Mouse (Mus musculus): ENCODE results near the gene Pttg1ip.

The Pttg1ip gene

GRCm38 (mm10) chr10:77608589-77608988 is 27.1 kb downstream of the Pttg1ip start:
- DNase-seq, result no peak

- peak; percentile 54 to 60 for DNase-seq
These were observed 28.9 kb downstream of the Pttg1ip start for GRCm38 (mm10) chr10:77610221-77610961.

GRCm38 (mm10) chr10:77613409-77613808 is 31.9 kb downstream of the Pttg1ip start:
- DNase-seq, result peak in 1 of 2 experiments; percentile 38

- no peak for DNase-seq
These were observed 34.1 kb downstream of the Pttg1ip start for GRCm38 (mm10) chr10:77615647-77616046.

- no peak for DNase-seq
These were observed 34.6 kb downstream of the Pttg1ip start for GRCm38 (mm10) chr10:77616166-77616565.

- DNase-seq, result no peak
These were observed 35.4 kb downstream of the Pttg1ip start for GRCm38 (mm10) chr10:77616926-77617325.

GRCm38 (mm10) chr10:77621546-77621945 is 40.0 kb downstream of the Pttg1ip start:
- DNase-seq, result no peak

- DNase-seq, result peak; percentile 88 to 97
These were observed 40.8 kb downstream of the Pttg1ip start, which contains the start of gene Ube2g2 for GRCm38 (mm10) chr10:77622055-77622988. TSS of gene Ube2g2 (plus strand) at chr10:77622275.

GRCm38 (mm10) chr10:77623069-77623492 is 41.6 kb downstream of the Pttg1ip start:
- DNase-seq, result peak; percentile 61 to 72

GRCm38 (mm10) chr10:77623639-77624400 is 42.3 kb downstream of the Pttg1ip start:
- DNase-seq, result no peak

- DNase-seq, result peak in 1 of 2 experiments; percentile 31
These were observed 43.1 kb downstream of the Pttg1ip start for GRCm38 (mm10) chr10:77624570-77624995.

- no peak for DNase-seq
These were observed 44.5 kb downstream of the Pttg1ip start for GRCm38 (mm10) chr10:77626036-77626435.

- DNase-seq, result peak in 1 of 2 experiments; percentile 34
These were observed 45.1 kb downstream of the Pttg1ip start for GRCm38 (mm10) chr10:77626591-77626990.

- DNase-seq, result peak; percentile 84 to 88
These were observed 46.0 kb downstream of the Pttg1ip start for GRCm38 (mm10) chr10:77627497-77627896.

GRCm38 (mm10) chr10:77629163-77629562 is 47.6 kb downstream of the Pttg1ip start:
- DNase-seq, result no peak

GRCm38 (mm10) chr10:77629970-77630369 is 48.5 kb downstream of the Pttg1ip start:
- no peak for DNase-seq

- no peak for DNase-seq
These were observed 52.5 kb downstream of the Pttg1ip start for GRCm38 (mm10) chr10:77634016-77634415.

- DNase-seq, result no peak
These were observed 53.1 kb downstream of the Pttg1ip start for GRCm38 (mm10) chr10:77634452-77635231.

GRCm38 (mm10) chr10:77636234-77636922 is 54.9 kb downstream of the Pttg1ip start:
- no peak for DNase-seq

GRCm38 (mm10) chr10:77638956-77639355 is 57.4 kb downstream of the Pttg1ip start:
- no peak for DNase-seq

- DNase-seq, result no peak
These were observed 61.6 kb downstream of the Pttg1ip start for GRCm38 (mm10) chr10:77643160-77643559.
